Mouse (Mus musculus) liver, embryonic 11.5 days (tissue): ENCODE results near the gene Fam229a. TPM values are rescaled to one million over a fixed set of nuclear protein-coding genes. Genes with fewer than 3 reads are reported as not detected.

Source experiments
- ATAC-seq: fragments of 200-750 bp; cut with Nextera tagmentation; replicated peaks from 2 replicates; pipeline ENCODE4 v1.8.0; 2017; ENCODE audit warnings: moderate number of reproducible peaks, mild to moderate bottlenecking, moderate TSS enrichment, moderate library complexity; ENCODE audit not compliant: low FRiP score
- DNase-seq: peaks from one replicate; pipeline ENCODE4 v3.0.0-alpha.2; 2017; ENCODE audit warnings: low spot score
- H3K27ac ChIP-seq: fragments of 300-500 bp; sonication (generic); 2 replicates; pipeline ENCODE4 v1.5.1; 2014; ENCODE audit warnings: mild to moderate bottlenecking, low read depth, low read length, control low read depth
- H3K27me3 ChIP-seq: fragments of 300-500 bp; sonication (generic); replicated peaks from 2 replicates; pipeline ENCODE4 v1.6.1; 2014; ENCODE audit warnings: low read length, mixed read lengths; ENCODE audit not compliant: control insufficient read depth, insufficient read depth
- H3K36me3 ChIP-seq: fragments of 300-500 bp; sonication (generic); 2 replicates; pipeline ENCODE4 v1.6.1; 2014; ENCODE audit warnings: mild to moderate bottlenecking, low read length, moderate library complexity, mixed read lengths; ENCODE audit not compliant: control insufficient read depth, insufficient read depth
- H3K4me1 ChIP-seq: fragments of 300-500 bp; sonication (generic); replicated peaks from 2 replicates; pipeline ENCODE4 v1.6.1; 2014; ENCODE audit warnings: low read length, mixed read lengths; ENCODE audit not compliant: control insufficient read depth, insufficient read depth
- H3K4me2 ChIP-seq: fragments of 300-500 bp; sonication (generic); 2 replicates; pipeline ENCODE4 v1.6.1; 2014; ENCODE audit warnings: mild to moderate bottlenecking, control low read depth, moderate library complexity
- H3K4me3 ChIP-seq: fragments of 300-500 bp; sonication (generic); 2 replicates; pipeline ENCODE4 v1.5.1; 2014; ENCODE audit warnings: low read depth, low read length, control low read depth
- H3K9ac ChIP-seq: fragments of 300-500 bp; sonication (generic); 2 replicates; pipeline ENCODE4 v1.6.1; 2014; ENCODE audit warnings: low read depth, low read length, control low read depth
- H3K9me3 ChIP-seq: fragments of 300-500 bp; sonication (generic); 2 replicates; pipeline ENCODE4 v1.6.1; 2016; ENCODE audit warnings: low read length, inconsistent platforms, mixed read lengths; ENCODE audit not compliant: control insufficient read depth
- WGBS: fragments of 180-500 bp; shearing (Covaris S2); extraction: QIAGEN DNeasy Blood & Tissue Kit; methylation state at CpG from one replicate; pipeline ENCODE4 v1.1.7; 2014; 5-methylcytosine and 5-hydroxymethylcytosine counted together
- polyA plus RNA-seq: library from polyadenylated mRNA; unstranded; fragments of >200 nt; fragmentation: Nextera tagmentation; extraction: Ambion mirVana; gene quantifications from 2 replicates; pipeline ENCODE4 v1.2.1, GENCODE M21; 2014

Fam229a gene
- polyA plus RNA-seq, 1 experiment from 2014 or later, result not detected

GRCm38 (mm10) chr4:129479863-129480262 lies 11.1 kb upstream of the Fam229a start:
- Histone ChIP-seq H3K27ac (no peak overlapping the region), H3K36me3 (peaks cover 41% of the 10 kb centered on the region), H3K4me1 (no peaks in the 10 kb centered on the region; the same call in 1 of the 2 replicates), H3K4me3 (no peak overlapping the region), H3K4me2 (no peak overlapping the region), H3K9me3 (no peaks in the 10 kb centered on the region), H3K9ac (no peak overlapping the region), H3K27me3 (no peaks in the 10 kb centered on the region)
- DNase-seq (no peak), ATAC-seq (no peak)
- 92% methylated on average over 3 of the region's 3 CpGs for WGBS

- ATAC-seq (no peak), DNase-seq (no peak)
- H3K36me3 ChIP-seq, result peaks cover 34% of the 10 kb centered on the region
- H3K4me3 ChIP-seq, result no peak overlapping the region
- no peaks in the 10 kb centered on the region for H3K27me3 ChIP-seq
- 72% methylated on average over 1 of the region's 1 CpGs for WGBS
- no peaks in the 10 kb centered on the region; the same call in 1 of the 2 replicates for H3K4me1 ChIP-seq
- no peaks in the 10 kb centered on the region for H3K9me3 ChIP-seq
- H3K9ac ChIP-seq, result no peak overlapping the region
- H3K27ac ChIP-seq, result no peak overlapping the region
- H3K4me2 ChIP-seq, result no peak overlapping the region
Measured at GRCm38 (mm10) chr4:129481090-129481489, 9.9 kb upstream of the Fam229a start.

GRCm38 (mm10) chr4:129494681-129495080 lies 3.7 kb downstream of the Fam229a start:
- DNase-seq (no peak), ATAC-seq (no peak)
- Histone ChIP-seq H3K9me3 (no peaks in the 10 kb centered on the region), H3K4me2 (no peak overlapping the region), H3K27me3 (peaks cover 20% of the 10 kb centered on the region), H3K36me3 (no peaks in the 10 kb centered on the region), H3K9ac (no peak overlapping the region), H3K4me1 (peaks cover 23% of the 10 kb centered on the region), H3K4me3 (no peak overlapping the region), H3K27ac (no peak overlapping the region)
- 64% methylated on average over 7 of the region's 7 CpGs for whole genome bisulfite sequencing

- Histone ChIP-seq H3K4me2 (peak overlapping the region; percentile 0), H3K27ac (peak overlapping the region; percentile 32), H3K9ac (no peak overlapping the region), H3K4me3 (no peak overlapping the region), H3K4me1 (peaks cover 30% of the 10 kb centered on the region), H3K27me3 (peaks cover 15% of the 10 kb centered on the region), H3K9me3 (no peaks in the 10 kb centered on the region), H3K36me3 (no peaks in the 10 kb centered on the region)
- ATAC-seq (no peak), DNase-seq (no peak)
- 31% methylated on average over 16 of the region's 16 CpGs for WGBS
Measured at GRCm38 (mm10) chr4:129495672-129496562, 4.9 kb downstream of the Fam229a start.

GRCm38 (mm10) chr4:129496631-129497030 lies 5.6 kb downstream of the Fam229a start:
- H3K4me1 ChIP-seq, result peaks cover 25% of the 10 kb centered on the region
- no peak for DNase-seq
- 17% methylated on average over 6 of the region's 6 CpGs for WGBS
- peak; percentile 16; the same call in 1 of the 2 replicates for ATAC-seq
- H3K4me2 ChIP-seq, result peak overlapping the region; percentile 0
- peak overlapping the region; percentile 44; the same call in 1 of the 2 replicates for H3K27ac ChIP-seq
- no peak overlapping the region for H3K9ac ChIP-seq
- peaks cover 8% of the 10 kb centered on the region for H3K27me3 ChIP-seq
- H3K9me3 ChIP-seq, result no peaks in the 10 kb centered on the region
- H3K36me3 ChIP-seq, result no peaks in the 10 kb centered on the region
- H3K4me3 ChIP-seq, result no peak overlapping the region

- WGBS, result 50% methylated on average over 3 of the region's 3 CpGs
- ATAC-seq (no peak), DNase-seq (no peak)
- H3K4me1 ChIP-seq, result peaks cover 40% of the 10 kb centered on the region
- no peak overlapping the region for H3K4me3 ChIP-seq
- no peak overlapping the region for H3K4me2 ChIP-seq
- no peaks in the 10 kb centered on the region for H3K9me3 ChIP-seq
- no peaks in the 10 kb centered on the region for H3K36me3 ChIP-seq
- no peaks in the 10 kb centered on the region for H3K27me3 ChIP-seq
- peak overlapping the region; percentile 75 for H3K27ac ChIP-seq
- H3K9ac ChIP-seq, result no peak overlapping the region
Measured at GRCm38 (mm10) chr4:129498941-129499340, 8.0 kb downstream of the Fam229a start.

- Histone ChIP-seq H3K4me1 (peaks cover 44% of the 10 kb centered on the region), H3K9ac (peak overlapping the region; percentile 76), H3K36me3 (no peaks in the 10 kb centered on the region), H3K4me2 (peak overlapping the region; percentile 88), H3K9me3 (no peaks in the 10 kb centered on the region), H3K27ac (peak overlapping the region; percentile 89), H3K27me3 (no peaks in the 10 kb centered on the region), H3K4me3 (peak overlapping the region; percentile 63)
- ATAC-seq (no peak), DNase-seq (no peak)
- 79% methylated on average over 8 of the region's 8 CpGs for WGBS
Measured at GRCm38 (mm10) chr4:129500017-129500416, 9.0 kb downstream of the Fam229a start.

GRCm38 (mm10) chr4:129500607-129501566 lies 9.9 kb downstream of the Fam229a start:
- 2% methylated on average over 49 of the region's 49 CpGs for WGBS

More at GRCm38 (mm10) chr4:129500607-129501566, 9.9 kb downstream of the Fam229a start:
- H3K9me3 ChIP-seq, result no peaks in the 10 kb centered on the region
- no peaks in the 10 kb centered on the region for H3K27me3 ChIP-seq
- H3K4me3 ChIP-seq, result peak overlapping the region; percentile 63
- peak overlapping the region; percentile 89 for H3K27ac ChIP-seq
- H3K36me3 ChIP-seq, result no peaks in the 10 kb centered on the region
- peaks cover 41% of the 10 kb centered on the region for H3K4me1 ChIP-seq
- peak; percentile 96 for DNase-seq
- ATAC-seq, result peak; percentile 82
- peak overlapping the region; percentile 88 for H3K4me2 ChIP-seq
- H3K9ac ChIP-seq, result peak overlapping the region; percentile 76
